Mouse (Mus musculus) neural tube, embryonic 12.5 days (tissue): ENCODE results near the gene Nacc1. TPM values are rescaled to one million over a fixed set of nuclear protein-coding genes. Genes with fewer than 3 reads are reported as not detected.
A peak's percentile ranks its signal among the peaks of the same experiment; 100 is the strongest.

ENCODE experiments used
- ATAC-seq: fragments of 200-750 bp; cut with Nextera tagmentation; 2 replicates; pipeline ENCODE4 v1.8.0; 2017; ENCODE audit warnings: low read depth, mild to moderate bottlenecking, moderate TSS enrichment, moderate library complexity; ENCODE audit not compliant: low FRiP score
- H3K27ac ChIP-seq: fragments of 300-500 bp; sonication (generic); 2 replicates; pipeline ENCODE4 v1.5.1; 2016
- H3K27me3 ChIP-seq: fragments of 300-500 bp; sonication (generic); replicated peaks from 2 replicates; pipeline ENCODE4 v1.6.1; 2016; ENCODE audit warnings: mild to moderate bottlenecking
- H3K36me3 ChIP-seq: fragments of 300-500 bp; sonication (generic); 2 replicates; pipeline ENCODE4 v1.6.1; 2016; ENCODE audit warnings: mild to moderate bottlenecking
- H3K4me1 ChIP-seq: fragments of 300-500 bp; sonication (generic); 2 replicates; pipeline ENCODE4 v1.6.1; 2016
- H3K4me2 ChIP-seq: fragments of 300-500 bp; sonication (generic); replicated peaks from 2 replicates; pipeline ENCODE4 v1.6.1; 2016; ENCODE audit warnings: mild to moderate bottlenecking
- H3K4me3 ChIP-seq: fragments of 300-500 bp; sonication (generic); 2 replicates; pipeline ENCODE4 v1.5.1; 2016
- H3K9ac ChIP-seq: fragments of 300-500 bp; sonication (generic); 2 replicates; pipeline ENCODE4 v1.6.1; 2016; ENCODE audit warnings: mild to moderate bottlenecking
- H3K9me3 ChIP-seq: fragments of 300-500 bp; sonication (generic); 2 replicates; pipeline ENCODE4 v1.6.1; 2016; ENCODE audit warnings: mild to moderate bottlenecking
- WGBS: fragments of 180-500 bp; shearing (Covaris S2); methylation state at CpG from one replicate; pipeline ENCODE4 v1.1.7; 2016; 5-methylcytosine and 5-hydroxymethylcytosine counted together
- polyA plus RNA-seq: library from polyadenylated mRNA; unstranded; fragments of >200 nt; fragmentation: Nextera tagmentation; extraction: Ambion mirVana; gene quantifications from 2 replicates; pipeline ENCODE4 v1.2.1, GENCODE M21; 2016

Nacc1 gene
- polyA plus RNA-seq, 1 experiment from 2014 or later, result 19.2 TPM

DNA sequence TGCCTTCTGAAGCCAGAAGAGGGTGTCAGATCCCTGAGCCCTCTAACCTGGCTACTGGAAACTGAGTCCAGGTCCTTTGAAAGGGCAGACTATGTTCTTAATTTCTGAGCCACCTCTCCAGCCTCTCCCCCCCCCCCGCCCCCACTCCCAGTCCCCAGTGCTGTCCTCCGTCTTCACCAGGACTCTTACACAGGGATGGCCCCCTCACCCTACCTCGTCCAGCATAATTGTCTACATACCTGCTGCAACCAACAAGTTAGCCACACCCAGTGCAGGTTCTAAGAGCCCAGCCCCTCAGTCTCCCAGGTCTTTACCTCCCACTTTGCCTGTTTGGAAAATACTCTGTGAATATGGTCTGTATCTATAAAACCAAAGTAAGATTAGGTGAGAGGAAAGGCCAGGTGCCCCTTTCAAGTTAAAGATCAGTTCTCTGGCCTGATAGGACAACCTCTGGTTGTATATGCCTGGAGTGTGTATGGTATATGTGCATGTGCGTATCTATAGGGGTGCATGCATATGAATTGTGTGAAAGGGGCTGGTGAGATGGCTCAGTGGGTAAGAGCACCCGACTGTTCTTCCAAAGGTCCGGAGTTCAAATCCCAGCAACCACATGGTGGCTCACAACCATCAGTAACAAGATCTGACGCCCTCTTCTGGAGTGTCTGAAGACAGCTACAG, 46.9 kb downstream of the Nacc1 start:
- Histone ChIP-seq H3K9ac (no peak overlapping the region), H3K27ac (no peak overlapping the region), H3K4me3 (no peak overlapping the region), H3K27me3 (no peaks in the 10 kb centered on the region), H3K4me1 (peaks cover 16% of the 10 kb centered on the region), H3K4me2 (0 out of 2 replicates have a peak overlapping the region, but pooled peaks have one; percentile 17), H3K9me3 (no peaks in the 10 kb centered on the region), H3K36me3 (no peaks in the 10 kb centered on the region)
- WGBS, result 81% methylated on average over 7 of the region's 7 CpGs
- no peak for ATAC-seq

GRCm38 (mm10) chr8:84640010-84640588, 47.6 kb downstream of the Nacc1 start:
- no peak for ATAC-seq
- no peak overlapping the region for H3K27ac ChIP-seq
- WGBS, result 33% methylated on average over 9 of the region's 9 CpGs

GRCm38 (mm10) chr8:84639162-84640009, 48.3 kb downstream of the Nacc1 start:
- H3K9me3 ChIP-seq, result no peaks in the 10 kb centered on the region
- ATAC-seq, result peak; percentile 92
- peak overlapping the region; percentile 90 for H3K4me2 ChIP-seq
- H3K4me3 ChIP-seq, result peak overlapping the region; percentile 53
- under 1% methylated on average over 106 of the region's 106 CpGs for WGBS
- H3K36me3 ChIP-seq, result no peaks in the 10 kb centered on the region
- peaks cover 29% of the 10 kb centered on the region for H3K4me1 ChIP-seq
- no peaks in the 10 kb centered on the region for H3K27me3 ChIP-seq
- peak overlapping the region; percentile 80 for H3K27ac ChIP-seq
- H3K9ac ChIP-seq, result peak overlapping the region; percentile 77

More at GRCm38 (mm10) chr8:84640010-84640588, 47.6 kb downstream of the Nacc1 start:
- Histone ChIP-seq H3K4me3 (peak overlapping the region; percentile 53; the same call in 1 of the 2 replicates), H3K4me2 (peak overlapping the region; percentile 56), H3K4me1 (peaks cover 23% of the 10 kb centered on the region), H3K27me3 (no peaks in the 10 kb centered on the region), H3K36me3 (no peaks in the 10 kb centered on the region), H3K9me3 (no peaks in the 10 kb centered on the region), H3K9ac (no peak overlapping the region)

DNA sequence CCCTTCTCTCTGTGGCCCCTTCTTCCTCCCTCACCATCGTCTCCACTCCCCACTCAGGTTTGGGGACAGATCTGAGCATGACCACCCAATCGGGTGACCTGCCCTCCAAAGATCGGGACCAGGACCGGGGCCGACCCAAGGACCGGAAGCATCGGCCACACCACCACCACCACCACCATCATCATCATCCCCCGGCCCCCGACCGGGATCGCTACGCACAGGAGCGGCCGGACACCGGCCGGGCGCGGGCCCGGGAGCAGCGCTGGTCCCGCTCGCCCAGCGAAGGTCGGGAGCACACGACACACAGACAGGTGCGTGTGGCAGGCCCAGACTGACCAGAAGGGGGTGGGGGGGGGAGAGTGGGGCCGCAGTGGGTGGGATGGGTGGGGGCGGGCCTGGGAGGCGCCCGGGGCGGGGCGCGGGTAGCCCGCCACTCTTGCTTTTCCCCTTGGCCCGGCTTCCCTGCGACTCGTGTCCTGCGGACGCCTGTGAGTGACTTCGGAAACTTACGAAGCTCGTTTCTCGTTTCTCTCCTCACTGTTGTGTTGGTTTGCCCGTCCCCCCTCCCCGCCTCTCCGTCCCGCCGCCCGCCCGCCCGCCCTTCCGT, 49.0 kb downstream of the Nacc1 start:
- peak overlapping the region; percentile 77 for H3K9ac ChIP-seq
- no peaks in the 10 kb centered on the region for H3K27me3 ChIP-seq
- H3K4me2 ChIP-seq, result peak overlapping the region; percentile 90
- H3K36me3 ChIP-seq, result peaks cover 1% of the 10 kb centered on the region
- H3K9me3 ChIP-seq, result no peaks in the 10 kb centered on the region
- H3K27ac ChIP-seq, result peak overlapping the region; percentile 80
- peaks cover 29% of the 10 kb centered on the region for H3K4me1 ChIP-seq
- peak; percentile 27 for ATAC-seq
- 1% methylated on average over 46 of the region's 52 CpGs for WGBS
- H3K4me3 ChIP-seq, result peak overlapping the region; percentile 53

GRCm38 (mm10) chr8:84637946-84638554, 49.6 kb downstream of the Nacc1 start:
- H3K27ac ChIP-seq, result 0 out of 2 replicates have a peak overlapping the region, but pooled peaks have one; percentile 80
- H3K36me3 ChIP-seq, result peaks cover 7% of the 10 kb centered on the region
- no peak for ATAC-seq
- H3K27me3 ChIP-seq, result no peaks in the 10 kb centered on the region
- H3K9me3 ChIP-seq, result no peaks in the 10 kb centered on the region
- H3K4me2 ChIP-seq, result peak overlapping the region; percentile 90
- peaks cover 29% of the 10 kb centered on the region for H3K4me1 ChIP-seq
- WGBS, result 41% methylated on average over 8 of the region's 8 CpGs
- H3K4me3 ChIP-seq, result peak overlapping the region; percentile 53
- H3K9ac ChIP-seq, result peak overlapping the region; percentile 77

DNA sequence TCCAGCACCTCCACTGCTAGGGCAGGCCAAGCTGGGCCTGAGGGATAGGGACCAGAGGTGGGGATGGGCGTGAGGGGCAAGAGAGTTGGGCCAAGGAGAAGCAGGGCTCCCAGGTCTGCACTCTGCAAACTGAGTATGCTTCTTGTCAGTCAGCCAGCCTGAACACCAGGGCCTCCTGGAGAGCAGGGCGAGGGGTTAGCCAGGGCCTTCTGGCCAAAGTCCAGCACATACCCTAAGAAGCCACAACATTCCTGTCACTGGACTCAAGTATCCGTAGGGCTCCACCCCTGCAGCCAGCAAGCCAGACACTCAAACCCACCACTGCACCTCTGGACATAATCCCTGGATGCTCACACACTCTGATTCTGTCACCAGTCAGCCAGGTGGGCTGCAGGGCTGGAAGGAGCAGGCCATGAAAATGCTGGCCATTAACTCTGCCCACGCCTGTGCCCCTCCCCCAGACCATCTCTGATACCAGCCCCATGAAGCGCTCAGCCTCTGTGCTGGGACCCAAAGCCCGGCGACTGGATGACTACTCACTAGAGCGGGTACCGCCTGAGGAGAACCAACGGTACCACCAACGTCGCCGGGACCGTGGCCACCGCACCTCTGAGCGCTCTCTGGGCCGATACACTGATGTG, 51.5 kb downstream of the Nacc1 start:
- no peak overlapping the region for H3K4me3 ChIP-seq
- H3K4me1 ChIP-seq, result peaks cover 29% of the 10 kb centered on the region
- no peak overlapping the region for H3K27ac ChIP-seq
- H3K4me2 ChIP-seq, result no peak overlapping the region
- H3K9ac ChIP-seq, result 0 out of 2 replicates have a peak overlapping the region, but pooled peaks have one; percentile 8
- no peaks in the 10 kb centered on the region for H3K9me3 ChIP-seq
- WGBS, result 87% methylated on average over 17 of the region's 17 CpGs
- no peak for ATAC-seq
- peaks cover 9% of the 10 kb centered on the region for H3K36me3 ChIP-seq
- H3K27me3 ChIP-seq, result no peaks in the 10 kb centered on the region

DNA sequence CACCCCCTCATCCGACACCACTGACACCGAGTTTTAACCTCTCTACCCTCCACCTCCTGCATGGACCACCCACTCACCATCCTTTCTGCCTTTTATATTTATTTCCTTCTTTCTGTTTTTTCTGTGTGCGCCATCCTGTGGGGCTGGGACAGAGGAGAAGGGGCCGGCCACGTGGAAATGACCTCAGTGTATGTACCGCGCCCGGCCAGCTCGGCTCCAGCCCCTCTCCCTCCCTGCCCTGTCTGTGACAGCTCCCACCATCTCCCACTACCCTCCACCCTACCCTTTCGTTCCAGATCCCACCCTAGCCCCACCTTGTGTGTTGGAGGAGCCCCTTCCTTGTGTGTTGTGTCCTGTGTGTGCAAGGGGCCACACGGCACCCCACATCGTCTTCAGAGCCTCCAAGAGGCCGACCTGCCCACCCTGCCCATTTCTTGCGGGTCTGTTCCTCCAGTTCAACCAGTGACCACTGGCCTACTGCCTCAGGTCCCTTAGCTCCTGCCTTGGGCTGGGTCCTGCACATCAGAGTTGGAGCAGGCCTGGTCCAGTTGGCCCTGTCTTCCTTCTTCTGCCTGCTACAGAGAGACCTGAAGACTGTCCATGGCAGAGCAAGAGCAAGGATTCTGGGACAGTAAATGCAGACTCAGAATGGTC, 52.1 kb downstream of the Nacc1 start:
- H3K4me1 ChIP-seq, result peaks cover 29% of the 10 kb centered on the region
- peak overlapping the region; percentile 72 for H3K27ac ChIP-seq
- ATAC-seq, result no peak
- H3K9ac ChIP-seq, result 0 out of 2 replicates have a peak overlapping the region, but pooled peaks have one; percentile 50
- H3K27me3 ChIP-seq, result no peaks in the 10 kb centered on the region
- H3K4me3 ChIP-seq, result no peak overlapping the region; the same call in 1 of the 2 replicates
- 62% methylated on average over 13 of the region's 14 CpGs for WGBS
- H3K4me2 ChIP-seq, result peak overlapping the region; percentile 18; the same call in 1 of the 2 replicates
- H3K36me3 ChIP-seq, result peaks cover 9% of the 10 kb centered on the region
- no peaks in the 10 kb centered on the region for H3K9me3 ChIP-seq

- peak overlapping the region; percentile 18; the same call in 1 of the 2 replicates for H3K4me2 ChIP-seq
- 37% methylated on average over 9 of the region's 9 CpGs for WGBS
- peak overlapping the region; percentile 72 for H3K27ac ChIP-seq
- H3K27me3 ChIP-seq, result no peaks in the 10 kb centered on the region
- peaks cover 14% of the 10 kb centered on the region for H3K36me3 ChIP-seq
- H3K4me1 ChIP-seq, result peaks cover 29% of the 10 kb centered on the region
- H3K9ac ChIP-seq, result peak overlapping the region; percentile 50
- no peak overlapping the region for H3K4me3 ChIP-seq
- no peaks in the 10 kb centered on the region for H3K9me3 ChIP-seq
- ATAC-seq, result no peak
Observed at GRCm38 (mm10) chr8:84634849-84635304, 52.8 kb downstream of the Nacc1 start.

- peaks cover 20% of the 10 kb centered on the region for H3K36me3 ChIP-seq
- WGBS, result 47% methylated on average over 10 of the region's 10 CpGs
- no peak overlapping the region for H3K4me2 ChIP-seq
- 0 out of 2 replicates have a peak overlapping the region, but pooled peaks have one; percentile 4 for H3K27ac ChIP-seq
- no peak overlapping the region for H3K9ac ChIP-seq
- H3K27me3 ChIP-seq, result no peaks in the 10 kb centered on the region
- H3K4me1 ChIP-seq, result peaks cover 29% of the 10 kb centered on the region
- no peak overlapping the region for H3K4me3 ChIP-seq
- ATAC-seq, result no peak
- no peaks in the 10 kb centered on the region for H3K9me3 ChIP-seq
Observed at GRCm38 (mm10) chr8:84633841-84634584, 53.6 kb downstream of the Nacc1 start.

DNA sequence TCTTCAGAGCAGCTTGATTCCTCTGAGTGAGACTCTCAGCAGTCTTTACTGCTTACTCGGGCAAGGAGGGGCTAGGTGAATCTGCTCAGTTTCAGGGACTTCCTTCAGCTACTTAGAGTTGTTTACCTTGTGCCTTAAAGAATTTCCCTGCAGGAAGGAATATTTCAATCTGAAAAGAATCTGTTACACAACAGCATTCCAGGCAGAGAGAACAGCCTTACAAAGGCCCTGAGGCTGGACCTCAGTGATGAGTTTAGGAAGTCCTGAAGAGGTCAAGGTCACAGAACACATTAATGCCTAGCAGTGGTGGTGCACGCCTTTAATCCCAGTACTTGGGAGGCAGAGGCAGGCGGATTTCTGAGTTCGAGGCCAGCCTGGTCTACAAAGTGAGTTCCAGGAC, 55.8 kb downstream of the Nacc1 start:
- Histone ChIP-seq H3K36me3 (peaks cover 20% of the 10 kb centered on the region), H3K9ac (no peak overlapping the region), H3K4me1 (peaks cover 21% of the 10 kb centered on the region), H3K27ac (no peak overlapping the region), H3K4me3 (no peak overlapping the region), H3K4me2 (no peak overlapping the region), H3K9me3 (no peaks in the 10 kb centered on the region), H3K27me3 (no peaks in the 10 kb centered on the region)
- ATAC-seq, result no peak
- WGBS, result 90% methylated on average over 4 of the region's 4 CpGs
